Mouse (Mus musculus): ENCODE data around the gene Ifna7. TPM values are rescaled to one million over a fixed set of nuclear protein-coding genes. Genes with fewer than 3 reads are reported as not detected.

Gene Ifna7
- polyA plus RNA-seq, 1 experiment from 2014 or later: not detected

- H3K4me2 ChIP-seq (ENCODE audit: low read length): no peak overlapping the region
- no peak overlapping the region for H3K4me3 ChIP-seq (ENCODE audit: control insufficient read depth in 1 of 2, insufficient read depth in 1 of 2, low read depth in 1 of 2, low read length in 2 of 2)
- peaks cover 17% of the 10 kb centered on the region for H3K27me3 ChIP-seq (ENCODE audit: control insufficient read depth, insufficient read depth, low read length)
- H3K36me3 ChIP-seq (ENCODE audit: control insufficient read depth, insufficient read depth, low read length): no peaks in the 10 kb centered on the region
- no peak overlapping the region for H3K9ac ChIP-seq (ENCODE audit: low read length)
- H3K4me1 ChIP-seq (ENCODE audit: control insufficient read depth in 2 of 2, insufficient read depth in 2 of 2, low read length in 2 of 2): no peaks in the 10 kb centered on the region; a peak in 1 of 4 replicates
- ATAC-seq (ENCODE audit: insufficient number of reproducible peaks, insufficient read depth, low FRiP score, low read depth): no peak
- no peaks in the 10 kb centered on the region for H3K9me3 ChIP-seq (ENCODE audit: control insufficient read depth, low read length)
- no peak overlapping the region for H3K27ac ChIP-seq (replicated peaks in 1 of 2; ENCODE audit: control insufficient read depth in 1 of 2, insufficient read depth in 1 of 2, low read depth in 2 of 2, low read length in 2 of 2)
- WGBS: 44% methylated on average over 6 of the region's 6 CpGs
Measured at GRCm38 (mm10) chr4:88865011-88865569, 49.1 kb downstream of the Ifna7 start.

Other genes starting within 250 kb of the Ifna7 start
- not detected in 2 replicates for gene Ifna14, start 244.4 kb upstream of the Ifna7 start, polyA plus RNA-seq (2014; fragmentation: Nextera tagmentation; extraction: Ambion mirVana)
- not detected in 2 replicates for gene Ifna9, start 223.8 kb upstream of the Ifna7 start, polyA plus RNA-seq (2014; fragmentation: Nextera tagmentation; extraction: Ambion mirVana)
- not detected in 2 replicates for gene Ifna12, start 212.9 kb upstream of the Ifna7 start, polyA plus RNA-seq (2014; fragmentation: Nextera tagmentation; extraction: Ambion mirVana)
- gene C87499, start 181.8 kb upstream of the Ifna7 start, polyA plus RNA-seq (2014; fragmentation: Nextera tagmentation; extraction: Ambion mirVana): not detected in 2 replicates
- gene Ifna13, start 171.8 kb upstream of the Ifna7 start, polyA plus RNA-seq (2014; fragmentation: Nextera tagmentation; extraction: Ambion mirVana): not detected in 2 replicates
- not detected in 2 replicates for gene Ifna16, start 139.3 kb upstream of the Ifna7 start, polyA plus RNA-seq (2014; fragmentation: Nextera tagmentation; extraction: Ambion mirVana)
- gene Ifna2, start 132.3 kb upstream of the Ifna7 start, polyA plus RNA-seq (2014; fragmentation: Nextera tagmentation; extraction: Ambion mirVana): not detected in 2 replicates
- gene Ifnab, start 124.9 kb upstream of the Ifna7 start, polyA plus RNA-seq (2014; fragmentation: Nextera tagmentation; extraction: Ambion mirVana): not detected in 2 replicates
- 1.6 and 1.7 TPM in 2 replicates for gene Gm26566, start 94.4 kb upstream of the Ifna7 start, polyA plus RNA-seq (2014; fragmentation: Nextera tagmentation; extraction: Ambion mirVana)
- 105 and 108 TPM in 2 replicates for gene Klhl9, start 93.8 kb upstream of the Ifna7 start, polyA plus RNA-seq (2014; fragmentation: Nextera tagmentation; extraction: Ambion mirVana)
- gene Gm13271, start 61.4 kb upstream of the Ifna7 start, polyA plus RNA-seq (2014; fragmentation: Nextera tagmentation; extraction: Ambion mirVana): not detected in 2 replicates
- 0.49 TPM in 1 of 2 replicates, not detected in the other for gene Gm13283, start 56.1 kb upstream of the Ifna7 start, polyA plus RNA-seq (2014; fragmentation: Nextera tagmentation; extraction: Ambion mirVana)
- gene Gm13290, start 42.4 kb upstream of the Ifna7 start, polyA plus RNA-seq (2014; fragmentation: Nextera tagmentation; extraction: Ambion mirVana): not detected in 2 replicates
- gene Gm13289, start 39.3 kb upstream of the Ifna7 start, polyA plus RNA-seq (2014; fragmentation: Nextera tagmentation; extraction: Ambion mirVana): not detected in 2 replicates
- not detected in 2 replicates for gene Gm13272, start 36.4 kb upstream of the Ifna7 start, polyA plus RNA-seq (2014; fragmentation: Nextera tagmentation; extraction: Ambion mirVana)
- not detected in 2 replicates for gene Ifnz, start 34.1 kb upstream of the Ifna7 start, polyA plus RNA-seq (2014; fragmentation: Nextera tagmentation; extraction: Ambion mirVana)
- gene Gm13276, start 30.5 kb upstream of the Ifna7 start, polyA plus RNA-seq (2014; fragmentation: Nextera tagmentation; extraction: Ambion mirVana): not detected in 2 replicates
- not detected in 2 replicates for gene Gm13277, start 27.6 kb upstream of the Ifna7 start, polyA plus RNA-seq (2014; fragmentation: Nextera tagmentation; extraction: Ambion mirVana)
- not detected in 2 replicates for gene Gm13278, start 24.7 kb upstream of the Ifna7 start, polyA plus RNA-seq (2014; fragmentation: Nextera tagmentation; extraction: Ambion mirVana)
- gene Gm13275, start 21.7 kb upstream of the Ifna7 start, polyA plus RNA-seq (2014; fragmentation: Nextera tagmentation; extraction: Ambion mirVana): not detected in 2 replicates
- not detected in 2 replicates for gene Gm13279, start 18.8 kb upstream of the Ifna7 start, polyA plus RNA-seq (2014; fragmentation: Nextera tagmentation; extraction: Ambion mirVana)
- 0.66 and 0.80 TPM in 2 replicates for gene Gm13285, start 16.6 kb upstream of the Ifna7 start, polyA plus RNA-seq (2014; fragmentation: Nextera tagmentation; extraction: Ambion mirVana)
- not detected in 2 replicates for gene Gm13287, start 13.0 kb upstream of the Ifna7 start, polyA plus RNA-seq (2014; fragmentation: Nextera tagmentation; extraction: Ambion mirVana)
- 0.07 TPM in 1 of 2 replicates, not detected in the other for gene Gm13288, start 10.7 kb upstream of the Ifna7 start, polyA plus RNA-seq (2014; fragmentation: Nextera tagmentation; extraction: Ambion mirVana)
- not detected in 2 replicates for gene Ifna11, start 3.7 kb downstream of the Ifna7 start, polyA plus RNA-seq (2014; fragmentation: Nextera tagmentation; extraction: Ambion mirVana)
- gene Ifna6, start 11.2 kb downstream of the Ifna7 start, polyA plus RNA-seq (2014; fragmentation: Nextera tagmentation; extraction: Ambion mirVana): not detected in 2 replicates
- not detected in 2 replicates for gene Ifna5, start 19.3 kb downstream of the Ifna7 start, polyA plus RNA-seq (2014; fragmentation: Nextera tagmentation; extraction: Ambion mirVana)
- gene Ifna4, start 25.6 kb downstream of the Ifna7 start, polyA plus RNA-seq (2014; fragmentation: Nextera tagmentation; extraction: Ambion mirVana): not detected in 2 replicates
- gene Ifna1, start 33.9 kb downstream of the Ifna7 start, polyA plus RNA-seq (2014; fragmentation: Nextera tagmentation; extraction: Ambion mirVana): not detected in 2 replicates
- gene Ifne, start 64.0 kb downstream of the Ifna7 start, polyA plus RNA-seq (2014; fragmentation: Nextera tagmentation; extraction: Ambion mirVana): not detected in 2 replicates